Mouse (Mus musculus) kidney, adult 2 months (tissue): ENCODE results near the gene Egfl6. TPM values are rescaled to one million over a fixed set of nuclear protein-coding genes. Genes with fewer than 3 reads are reported as not detected.

Source experiments
- DNase-seq: peaks from one replicate; pipeline ENCODE4 v3.0.0; 2021
- H3K27ac ChIP-seq: fragments of 200-500 bp; 2 replicates; pipeline ENCODE4 v1.5.1; 2012; ENCODE audit warnings: low read depth, low read length, control low read depth, inconsistent platforms; ENCODE audit not compliant: insufficient read depth
- H3K27me3 ChIP-seq: fragments of 200-500 bp; replicated peaks from 2 replicates; pipeline ENCODE4 v1.6.1; 2012; ENCODE audit warnings: mild to moderate bottlenecking, moderate library complexity, low read length, inconsistent platforms; ENCODE audit not compliant: control insufficient read depth, insufficient read depth
- H3K36me3 ChIP-seq: fragments of 200-500 bp; 2 replicates; pipeline ENCODE4 v1.6.1; 2012; ENCODE audit warnings: mild to moderate bottlenecking, moderate library complexity, low read length, inconsistent platforms; ENCODE audit not compliant: control insufficient read depth, insufficient read depth
- H3K4me1 ChIP-seq: fragments of 200-500 bp; 2 replicates; pipeline ENCODE4 v1.6.1; 2011; ENCODE audit warnings: low read length; ENCODE audit not compliant: control insufficient read depth, insufficient read depth
- H3K4me3 ChIP-seq: fragments of 200-500 bp; 2 replicates; pipeline ENCODE4 v1.5.1; 2011; ENCODE audit warnings: mild to moderate bottlenecking, low read depth, low read length, control low read depth; ENCODE audit not compliant: insufficient read depth
- CTCF ChIP-seq: fragments of 200-500 bp; conservative IDR thresholded peaks from 2 replicates; pipeline ENCODE4 v1.5.1; 2011; ENCODE audit warnings: low read depth, mild to moderate bottlenecking, control low read depth, low read length, moderate library complexity, mixed read lengths; ENCODE audit not compliant: insufficient read depth, insufficient read length
- POLR2A ChIP-seq: fragments of 200-500 bp; IDR thresholded peaks from one replicate; pipeline ENCODE4 v1.6.1; 2011; ENCODE audit warnings: low read depth, low read length, control low read depth
- WGBS: fragments of 180-500 bp; shearing (Covaris S2); methylation state at CpG from one replicate; pipeline ENCODE4 v1.1.7; 2018; 5-methylcytosine and 5-hydroxymethylcytosine counted together
- polyA plus RNA-seq: library from polyadenylated mRNA; depleted of rRNA; stranded (reverse); fragments of >200 nt; gene quantifications from 2 replicates; pipeline ENCODE4 v1.2.3, GENCODE M21; 2012; rRNA removed

Gene Egfl6
- polyA plus RNA-seq, 1 experiment = 8.6 TPM

DNA sequence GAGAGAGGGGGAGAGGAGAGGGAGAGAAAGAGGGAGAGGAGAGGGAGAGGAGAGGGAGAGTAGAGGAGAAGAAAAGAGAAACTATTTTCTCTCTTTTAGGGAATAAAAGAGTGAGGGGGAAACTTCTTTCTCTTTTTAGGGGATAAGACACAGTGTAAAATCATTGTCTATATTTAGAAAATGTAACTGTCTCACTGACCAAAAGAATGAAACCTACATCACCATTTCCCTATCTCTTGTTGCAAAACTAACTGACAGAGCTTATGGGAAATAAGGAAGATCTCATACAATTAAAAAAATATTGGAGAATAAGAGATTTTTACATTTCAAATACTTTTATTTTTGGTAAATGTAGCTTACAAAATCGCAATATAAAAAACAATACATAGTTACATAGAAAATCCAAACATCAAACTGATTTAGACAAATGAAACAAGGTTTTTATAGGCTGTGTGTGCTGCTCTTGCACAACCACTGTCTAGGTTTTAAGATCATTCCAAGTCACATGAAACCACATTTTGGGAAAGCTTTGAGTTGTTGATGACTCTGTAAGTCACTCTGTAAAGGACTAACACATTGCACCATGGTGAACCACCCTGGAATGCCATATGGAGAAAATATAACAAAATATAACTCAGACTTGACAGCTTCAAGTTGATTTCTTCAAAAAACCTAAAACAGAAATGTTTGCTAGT, 85.9 kb downstream of the Egfl6 start:
- 87% methylated on average over 1 of the region's 1 CpGs for WGBS
- no peak for TF ChIP-seq CTCF
- no peak for TF ChIP-seq POLR2A

DNA sequence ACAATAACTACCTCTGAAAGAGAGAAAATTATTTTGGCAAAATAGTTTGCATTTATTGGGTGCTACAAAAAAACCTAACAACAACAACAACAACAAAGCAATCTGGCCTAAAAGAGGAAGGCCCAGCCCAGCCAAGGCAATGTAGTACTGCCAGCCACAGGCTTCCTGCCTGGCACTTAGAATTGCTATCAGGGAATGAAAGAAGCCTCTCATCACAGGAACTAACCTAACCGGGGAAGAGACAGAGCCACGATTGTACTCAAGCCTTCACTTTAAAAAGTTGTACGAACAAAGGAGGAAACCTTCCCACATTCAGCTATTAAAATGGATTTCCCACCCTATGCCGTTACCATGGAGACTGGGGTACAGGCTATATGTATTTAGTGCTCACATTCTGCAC, 87.7 kb downstream of the Egfl6 start:
- TF ChIP-seq POLR2A (no peak), CTCF (no peak)
- no peaks in the 10 kb centered on the region for H3K27me3 ChIP-seq
- WGBS = 63% methylated on average over 4 of the region's 4 CpGs
- no peaks in the 10 kb centered on the region for H3K4me1 ChIP-seq
- no peak overlapping the region for H3K27ac ChIP-seq
- DNase-seq = no peak
- H3K36me3 ChIP-seq = no peaks in the 10 kb centered on the region
- no peak overlapping the region for H3K4me3 ChIP-seq

More for the DNA sequence above, 85.9 kb downstream of the Egfl6 start:
- Histone ChIP-seq H3K36me3 (no peaks in the 10 kb centered on the region), H3K4me3 (no peak overlapping the region), H3K27me3 (no peaks in the 10 kb centered on the region), H3K4me1 (no peaks in the 10 kb centered on the region), H3K27ac (no peak overlapping the region)
- DNase-seq = no peak

DNA sequence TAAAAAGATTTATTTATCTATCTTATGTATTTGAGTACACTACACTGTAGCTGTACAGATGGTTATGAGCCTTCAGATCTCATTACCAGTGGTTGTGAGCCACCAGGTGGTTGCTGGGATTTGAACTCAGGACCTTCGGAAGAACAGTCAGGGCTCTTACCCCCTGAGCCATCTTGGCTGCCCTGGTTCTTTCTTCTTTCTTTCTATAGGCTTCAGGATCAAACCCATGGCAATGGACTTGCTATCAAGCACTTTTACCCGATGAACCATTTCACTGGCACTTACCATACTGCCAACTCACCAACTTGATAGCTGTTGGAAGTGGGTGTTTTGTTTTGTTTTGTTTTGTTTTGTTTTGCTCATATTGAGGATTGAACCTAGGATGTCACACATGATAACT, 90.5 kb downstream of the Egfl6 start:
- no peak overlapping the region for H3K4me3 ChIP-seq
- no peaks in the 10 kb centered on the region for H3K27me3 ChIP-seq
- no peaks in the 10 kb centered on the region for H3K4me1 ChIP-seq
- H3K36me3 ChIP-seq = no peaks in the 10 kb centered on the region
- TF ChIP-seq CTCF (no peak), POLR2A (no peak)
- no peak overlapping the region for H3K27ac ChIP-seq
- DNase-seq = no peak
- WGBS = 97% methylated on average over 2 of the region's 2 CpGs

DNA sequence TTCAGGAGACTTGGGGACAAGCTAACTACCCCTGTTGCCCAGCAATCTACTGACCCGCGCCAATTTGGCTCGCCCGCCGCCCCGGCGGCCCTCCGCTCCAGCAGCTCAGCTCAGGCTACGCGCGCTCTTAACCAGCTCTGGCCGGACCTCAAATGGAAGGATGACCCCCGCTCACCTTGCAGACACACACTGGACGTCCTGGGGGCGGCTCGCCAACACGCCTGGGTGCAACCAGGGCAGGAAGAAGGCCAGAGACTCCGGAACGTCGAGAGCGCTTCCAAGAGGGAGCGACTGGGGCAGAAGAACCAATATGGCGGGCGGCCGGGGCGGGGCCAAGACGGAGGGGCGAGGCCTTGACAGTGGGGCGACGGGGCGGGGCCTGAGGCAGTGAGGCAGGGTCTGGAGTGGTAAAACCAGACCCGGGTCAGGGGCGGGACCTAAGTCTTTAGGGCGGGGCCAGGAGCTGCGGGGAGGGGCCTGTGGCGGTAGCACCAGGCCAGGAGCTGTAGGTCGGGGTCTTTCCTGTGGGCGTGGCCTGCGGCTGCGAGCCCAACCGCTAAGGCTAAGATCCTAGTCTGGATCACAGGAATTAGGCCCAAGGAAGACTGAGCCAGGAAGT, 106.0 kb downstream of the Egfl6 start, which contains the start of gene Rab9:
TSS of gene Rab9 (minus strand) at position 503 of the 619 bp plus-strand sequence.
- Histone ChIP-seq H3K27ac (peak within 1 kb of the TSS; percentile 94), H3K4me3 (peak within 1 kb of the TSS; percentile 97), H3K4me1 (peaks cover 15% of the 10 kb centered on the region; the same call in 1 of the 2 replicates), H3K27me3 (no peaks in the 10 kb centered on the region), H3K36me3 (no peaks in the 10 kb centered on the region; the same call in 1 of the 2 replicates)
- DNase-seq = peak; percentile 96
- WGBS = 2% methylated on average over 37 of the region's 41 CpGs
- TF ChIP-seq CTCF (no peak), POLR2A (no peak)

DNA sequence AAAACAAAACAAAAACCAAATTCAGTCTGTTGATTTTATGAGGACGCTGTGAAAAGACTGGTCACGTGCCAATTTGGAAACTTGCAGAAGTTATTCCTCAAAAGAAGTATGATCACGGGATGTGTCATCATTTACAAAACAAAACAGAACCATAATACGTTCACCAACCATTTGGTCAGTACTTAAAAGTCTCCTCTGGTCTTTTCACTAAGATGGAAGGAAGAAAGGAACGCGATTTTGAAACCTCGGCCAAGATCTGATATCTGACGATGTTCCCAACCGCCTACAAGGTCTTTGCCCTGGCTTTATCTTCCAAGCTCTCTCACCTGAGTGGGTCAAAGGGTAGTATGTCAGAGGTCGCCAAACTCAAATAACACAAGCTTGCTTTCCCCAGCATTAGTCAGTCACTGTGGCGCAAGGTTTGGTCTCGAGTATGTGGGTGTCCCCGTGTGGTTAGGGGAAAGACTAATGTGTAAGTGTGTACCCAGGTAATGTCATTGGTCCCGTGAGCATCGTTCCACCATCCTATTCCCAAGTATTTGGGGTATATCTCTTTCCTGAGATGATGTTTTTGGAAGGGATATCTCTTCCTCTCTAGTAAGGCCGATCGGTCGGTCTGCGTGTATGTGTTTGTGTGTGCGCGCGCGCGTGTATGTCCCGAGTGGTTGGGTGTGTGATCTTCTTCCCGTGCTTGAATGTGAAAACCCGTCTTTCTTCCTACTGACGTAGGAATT, 106.7 kb downstream of the Egfl6 start:
- H3K4me3 ChIP-seq = peak overlapping the region; percentile 97
- TF ChIP-seq POLR2A (no peak), CTCF (no peak)
- peaks cover 17% of the 10 kb centered on the region; the same call in 1 of the 2 replicates for H3K4me1 ChIP-seq
- no peaks in the 10 kb centered on the region; the same call in 1 of the 2 replicates for H3K36me3 ChIP-seq
- H3K27me3 ChIP-seq = no peaks in the 10 kb centered on the region
- peak; percentile 44 for DNase-seq
- WGBS = 1% methylated on average over 28 of the region's 28 CpGs
- H3K27ac ChIP-seq = peak overlapping the region; percentile 94

DNA sequence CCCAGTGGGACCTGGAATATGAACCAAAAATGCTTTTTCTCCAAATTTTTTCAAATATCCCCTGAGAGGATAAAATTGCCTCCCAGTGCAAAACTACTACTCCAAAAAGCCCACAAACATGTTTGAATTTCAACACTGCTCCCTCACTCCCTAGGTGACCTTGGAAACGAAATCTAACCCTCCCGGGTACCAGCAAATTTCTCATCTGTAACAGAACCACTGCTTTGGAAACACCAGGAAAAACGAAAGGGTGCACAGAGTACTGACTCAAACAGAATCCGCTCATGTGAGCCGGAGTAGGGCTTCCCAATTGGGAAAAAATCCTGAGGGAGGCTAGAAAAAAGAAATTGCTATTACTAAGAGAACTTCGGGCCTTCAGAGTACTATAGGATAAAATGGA, 108.1 kb downstream of the Egfl6 start:
- H3K4me3 ChIP-seq = no peak overlapping the region
- DNase-seq = peak; percentile 41
- TF ChIP-seq POLR2A (no peak), CTCF (no peak)

More for the DNA sequence above, 108.1 kb downstream of the Egfl6 start:
- peaks cover 18% of the 10 kb centered on the region; the same call in 1 of the 2 replicates for H3K4me1 ChIP-seq
- no peaks in the 10 kb centered on the region for H3K27me3 ChIP-seq
- WGBS = 16% methylated on average over 6 of the region's 6 CpGs
- H3K36me3 ChIP-seq = no peaks in the 10 kb centered on the region; the same call in 1 of the 2 replicates
- peak overlapping the region; percentile 50; the same call in 1 of the 2 replicates for H3K27ac ChIP-seq

Other genes with a start within 250 kb of the Egfl6 start
- 4.0 and 5.8 TPM in 2 replicates for gene Trappc2, start 145.1 kb downstream of the Egfl6 start, polyA plus RNA-seq
- 1.3 and 1.4 TPM in 2 replicates for gene Ofd1, start 145.0 kb downstream of the Egfl6 start, polyA plus RNA-seq
- 10.3 and 14.6 TPM in 2 replicates for gene Rab9, start 105.9 kb downstream of the Egfl6 start, polyA plus RNA-seq
- 0.88 and 1.0 TPM in 2 replicates for gene Tceanc, start 67.2 kb downstream of the Egfl6 start, polyA plus RNA-seq